8 mouse cellular contexts compared by ENCODE assay signal in genomic region chr16:17798321-17799180, GRCm38 (mm10). TPM values are rescaled to one million over a fixed set of nuclear protein-coding genes. Genes with fewer than 3 reads are reported as not detected.
A peak's percentile ranks its signal among the peaks of the same experiment; 100 is the strongest.
DNase-seq lines count a peak whose midpoint lies in the region; ATAC-seq and TF ChIP-seq lines count a peak whose summit lies in the region.

No protein-coding gene starts in this region.

- 2% methylated on average over 39 of the region's 45 CpGs for WGBS in hindbrain, embryonic 15.5 days
- WGBS in liver, adult 2 months: 11% methylated on average over 40 of the region's 45 CpGs
- WGBS in neural tube, embryonic 12.5 days: 2% methylated on average over 43 of the region's 45 CpGs

- H3K9me3 ChIP-seq in hindbrain, embryonic 15.5 days: no peaks in the 10 kb centered on the region
- H3K9me3 ChIP-seq in neural tube, embryonic 12.5 days: no peaks in the 10 kb centered on the region

- H3K27me3 ChIP-seq in hindbrain, embryonic 15.5 days: peaks cover 86% of the 10 kb centered on the region
- peaks cover 26% of the 10 kb centered on the region for H3K27me3 ChIP-seq in liver, adult 2 months (ENCODE audit: control insufficient read depth, insufficient read depth, low read length)
- peaks cover 92% of the 10 kb centered on the region for H3K27me3 ChIP-seq in neural tube, embryonic 12.5 days (replicated peaks)

- ATAC-seq in hindbrain, embryonic 15.5 days (ENCODE audit: low FRiP score, low read depth): no peak
- ATAC-seq in neural tube, embryonic 12.5 days (ENCODE audit: low FRiP score, low read depth): no peak
- no peak for ATAC-seq in frontal cortex, adult (ENCODE audit: low TSS enrichment)

- TF ChIP-seq CTCF in layer of hippocampus, adult 2 months (conservative IDR thresholded peaks at IDR 0.05): no peak
- TF ChIP-seq CTCF in gastrocnemius, adult 2 months (IDR thresholded peaks at IDR 0.05): no peak
- no peak for TF ChIP-seq CTCF in liver, adult 2 months (IDR thresholded peaks at IDR 0.05; ENCODE audit: low read depth, low read length)

- H3K4me3 ChIP-seq in layer of hippocampus, adult 2 months: peak overlapping the region; percentile 45; the same call in 1 of the 2 replicates
- H3K4me3 ChIP-seq in gastrocnemius, adult 2 months: peak overlapping the region; percentile 70
- peak overlapping the region; percentile 50 for H3K4me3 ChIP-seq in hindbrain, embryonic 15.5 days
- H3K4me3 ChIP-seq in liver, adult 2 months (ENCODE audit: insufficient read depth, low read depth, low read length): peak overlapping the region; percentile 61; the same call in 1 of the 2 replicates
- peak overlapping the region; percentile 53 for H3K4me3 ChIP-seq in neural tube, embryonic 12.5 days

- no peak overlapping the region for H3K9ac ChIP-seq in hindbrain, embryonic 15.5 days
- peak overlapping the region; percentile 65; the same call in 1 of the 2 replicates for H3K9ac ChIP-seq in liver, adult 2 months (ENCODE audit: low read depth, low read length)
- peak overlapping the region; percentile 70 for H3K9ac ChIP-seq in neural tube, embryonic 12.5 days

- 0 out of 2 replicates have a peak, but pooled peaks cover under 1% of the 10 kb centered on the region for H3K36me3 ChIP-seq in hindbrain, embryonic 15.5 days
- H3K36me3 ChIP-seq in liver, adult 2 months (ENCODE audit: control insufficient read depth, insufficient read depth, low read length): no peaks in the 10 kb centered on the region
- 0 out of 2 replicates have a peak, but pooled peaks cover 3% of the 10 kb centered on the region for H3K36me3 ChIP-seq in neural tube, embryonic 12.5 days

- no peaks in the 10 kb centered on the region for H3K79me2 ChIP-seq in liver, adult 2 months (ENCODE audit: control insufficient read depth, insufficient read depth, low read length)

- peak overlapping the region; percentile 91 for H3K4me2 ChIP-seq in hindbrain, embryonic 15.5 days
- H3K4me2 ChIP-seq in neural tube, embryonic 12.5 days (replicated peaks): peak overlapping the region; percentile 74

- intact Hi-C loops in gastrocnemius, adult 2 months (cut with DNase I): no loop called here
- intact Hi-C loops in left cerebral cortex, postnatal 25 days (cut with DNase I): no loop called here

- H3K4me1 ChIP-seq in hindbrain, embryonic 15.5 days (replicated peaks): peaks cover 37% of the 10 kb centered on the region
- peaks cover 8% of the 10 kb centered on the region for H3K4me1 ChIP-seq in liver, adult 2 months (ENCODE audit: control insufficient read depth, insufficient read depth, low read length)
- peaks cover 38% of the 10 kb centered on the region for H3K4me1 ChIP-seq in neural tube, embryonic 12.5 days

- TF ChIP-seq POLR2A in liver, adult 2 months (IDR thresholded peaks at IDR 0.05; ENCODE audit: extremely low read depth, insufficient read depth, low read length): no peak

- H3K27ac ChIP-seq in layer of hippocampus, adult 2 months: no peak overlapping the region
- peak overlapping the region; percentile 87 for H3K27ac ChIP-seq in gastrocnemius, adult 2 months
- H3K27ac ChIP-seq in hindbrain, embryonic 15.5 days (replicated peaks): no peak overlapping the region
- peak overlapping the region; percentile 51; the same call in 1 of the 2 replicates for H3K27ac ChIP-seq in liver, adult 2 months (replicated peaks; ENCODE audit: insufficient read depth, low read depth, low read length)
- H3K27ac ChIP-seq in neural tube, embryonic 12.5 days: no peak overlapping the region

- no peak for DNase-seq in layer of hippocampus, adult 2 months (ENCODE audit: low spot score in 2 of 2)
- DNase-seq in layer of hippocampus, postnatal 36 days: no peak
- DNase-seq in gastrocnemius, adult 2 months: peak; percentile 86
- no peak for DNase-seq in liver, adult 2 months (ENCODE audit: extremely low read depth, low read depth, low spot score)
- no peak for DNase-seq in left cerebral cortex, postnatal 25 days (ENCODE audit: low spot score in 2 of 2)

RNA-seq across cellular contexts. Expression of gene Scarf2, which starts 1.5 kb away (rescaled TPM):
- 1 to 10 TPM; 2.5 to 2.7 TPM for total RNA-seq in layer of hippocampus, adult 2 months (2021)
- total RNA-seq in layer of hippocampus, postnatal 36 days (2021): 1 to 10 TPM; 2.1 to 2.4 TPM
- total RNA-seq in gastrocnemius, adult 2 months (2021): 1 to 10 TPM; 3.6 to 5.2 TPM
- 2.0 and 2.3 TPM in 2 replicates for polyA plus RNA-seq in hindbrain, embryonic 15.5 days (2015; fragmentation: Nextera tagmentation; extraction: Ambion mirVana)
- 1.8 and 2.3 TPM in 2 replicates for total RNA-seq in liver, adult 2 months (2014; rRNA removed)
- 6.2 and 7.7 TPM in 2 replicates for polyA plus RNA-seq in liver, adult 2 months (2012; rRNA removed)
- 13.5 and 13.9 TPM in 2 replicates for polyA plus RNA-seq in neural tube, embryonic 12.5 days (2016; fragmentation: Nextera tagmentation; extraction: Ambion mirVana)
- 1 to 10 TPM; 2.9 to 3.2 TPM for total RNA-seq in left cerebral cortex, postnatal 25 days (2021)

RNA-seq across cellular contexts. Expression of gene B830017H08Rik, which starts 34.4 kb away (rescaled TPM):
- 1 to 10 TPM; 3.2 to 4.5 TPM for total RNA-seq in layer of hippocampus, adult 2 months (2021)
- total RNA-seq in layer of hippocampus, postnatal 36 days (2021): 1 to 10 TPM; 2.6 to 4.0 TPM
- not detected for total RNA-seq in gastrocnemius, adult 2 months (2021)
- polyA plus RNA-seq in hindbrain, embryonic 15.5 days (2015; fragmentation: Nextera tagmentation; extraction: Ambion mirVana): 4.4 and 4.5 TPM in 2 replicates
- not detected in 2 replicates for total RNA-seq in liver, adult 2 months (2014; rRNA removed)
- polyA plus RNA-seq in liver, adult 2 months (2012; rRNA removed): not detected in 2 replicates
- polyA plus RNA-seq in neural tube, embryonic 12.5 days (2016; fragmentation: Nextera tagmentation; extraction: Ambion mirVana): 1.1 and 1.6 TPM in 2 replicates
- 1 to 10 TPM; 4.7 to 5.4 TPM for total RNA-seq in left cerebral cortex, postnatal 25 days (2021)

RNA-seq across cellular contexts. Expression of gene Klhl22, which starts 39.1 kb away (rescaled TPM):
- total RNA-seq in layer of hippocampus, adult 2 months (2021): 100 to 1,000 TPM; 101 TPM
- 100 to 1,000 TPM in 1 of 2 experiments, 10 to 100 TPM in 1; 86.2 to 109 TPM for total RNA-seq in layer of hippocampus, postnatal 36 days (2021)
- total RNA-seq in gastrocnemius, adult 2 months (2021): 10 to 100 TPM; 20.5 to 23.6 TPM
- polyA plus RNA-seq in hindbrain, embryonic 15.5 days (2015; fragmentation: Nextera tagmentation; extraction: Ambion mirVana): 85.1 and 95.0 TPM in 2 replicates
- 9.7 and 10.2 TPM in 2 replicates for total RNA-seq in liver, adult 2 months (2014; rRNA removed)
- 25.5 and 28.2 TPM in 2 replicates for polyA plus RNA-seq in liver, adult 2 months (2012; rRNA removed)
- 63.6 and 66.6 TPM in 2 replicates for polyA plus RNA-seq in neural tube, embryonic 12.5 days (2016; fragmentation: Nextera tagmentation; extraction: Ambion mirVana)
- total RNA-seq in left cerebral cortex, postnatal 25 days (2021): 100 to 1,000 TPM in 1 of 2 experiments, 10 to 100 TPM in 1; 87.8 to 101 TPM

RNA-seq across cellular contexts. Expression of gene Car15, which starts 39.6 kb away (rescaled TPM):
- total RNA-seq in layer of hippocampus, adult 2 months (2021): 10 to 100 TPM; 13.1 to 16.8 TPM
- total RNA-seq in layer of hippocampus, postnatal 36 days (2021): 10 to 100 TPM; 12.8 to 16.4 TPM
- total RNA-seq in gastrocnemius, adult 2 months (2021): 1 to 10 TPM; 1.3 to 2.1 TPM
- 3.1 and 5.4 TPM in 2 replicates for polyA plus RNA-seq in hindbrain, embryonic 15.5 days (2015; fragmentation: Nextera tagmentation; extraction: Ambion mirVana)
- total RNA-seq in liver, adult 2 months (2014; rRNA removed): 0.27 and 1.0 TPM in 2 replicates
- 1.6 and 3.7 TPM in 2 replicates for polyA plus RNA-seq in liver, adult 2 months (2012; rRNA removed)
- 3.7 and 4.7 TPM in 2 replicates for polyA plus RNA-seq in neural tube, embryonic 12.5 days (2016; fragmentation: Nextera tagmentation; extraction: Ambion mirVana)
- total RNA-seq in left cerebral cortex, postnatal 25 days (2021): 10 to 100 TPM; 12.3 to 13.8 TPM

Comparison
In these comparisons a context has a peak if more than half of its experiments do, and no peak if none do; other contexts are left out.
1. H3K27ac ChIP-seq: peak in gastrocnemius, adult 2 months (single experiment) and liver, adult 2 months (single experiment); none in layer of hippocampus, adult 2 months (single experiment), hindbrain, embryonic 15.5 days (single experiment) and neural tube, embryonic 12.5 days (single experiment).
2. Peak in every context shown above with its lines, with median percentiles within 50 percentile points of each other: H3K4me3 ChIP-seq.